Mouse (Mus musculus) testis, adult 2 months (tissue): ENCODE results near the gene Tmem14a.

Source experiments
- CTCF ChIP-seq: fragments of 200-500 bp; IDR thresholded peaks from 2 replicates; pipeline ENCODE4 v1.5.1; 2012; ENCODE audit warnings: low read depth, mild to moderate bottlenecking, inconsistent platforms, low read length, moderate library complexity; ENCODE audit not compliant: control insufficient read depth, insufficient read depth, insufficient replicate concordance
- POLR2A ChIP-seq: fragments of 200-500 bp; IDR thresholded peaks from 2 replicates; pipeline ENCODE4 v1.6.1; 2012; ENCODE audit warnings: low read depth, mild to moderate bottlenecking, inconsistent platforms, low read length, moderate library complexity; ENCODE audit not compliant: control insufficient read depth

GRCm38 (mm10) chr1:21227756-21228395 lies 9.5 kb downstream of the Tmem14a start:
- TF ChIP-seq CTCF (no peak), POLR2A (no peak)
